Mouse (Mus musculus): Measurements from ENCODE around the gene Selenos. TPM values are rescaled to one million over a fixed set of nuclear protein-coding genes. Genes with fewer than 3 reads are reported as not detected.

Gene Selenos
- polyA plus RNA-seq, 1 experiment from 2014 or later: 133 TPM

DNA sequence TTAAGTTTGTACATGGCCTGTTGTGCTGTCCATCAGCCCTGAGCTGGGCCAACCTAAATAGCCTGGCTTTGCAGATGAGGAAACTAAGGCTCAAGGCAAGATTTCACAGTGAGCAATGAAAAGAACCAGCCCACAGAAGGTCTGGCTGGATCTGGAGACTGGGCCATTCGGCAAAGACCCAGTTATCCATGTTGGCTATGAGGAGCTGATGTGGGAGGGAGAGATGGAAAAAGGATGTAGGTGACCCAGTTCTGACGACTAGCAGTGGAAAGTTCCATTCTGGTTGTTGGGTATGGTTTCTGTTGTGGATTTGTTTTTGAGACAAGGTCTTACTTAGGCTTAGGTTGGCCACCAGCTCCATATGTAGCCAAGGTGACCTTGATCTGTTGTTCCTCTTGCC, 8.6 kb downstream of the Selenos start:
- WGBS: 97% methylated on average over 2 of the region's 2 CpGs
- H3K9ac ChIP-seq: no peak overlapping the region
- H3K4me2 ChIP-seq (replicated peaks): no peak overlapping the region
- H3K27me3 ChIP-seq: no peaks in the 10 kb centered on the region
- no peak overlapping the region for H3K27ac ChIP-seq (replicated peaks)
- peaks cover 89% of the 10 kb centered on the region for H3K36me3 ChIP-seq
- ATAC-seq (ENCODE audit: insufficient number of reproducible peaks, low FRiP score, low TSS enrichment, low read depth): no peak
- H3K9me3 ChIP-seq (replicated peaks): no peaks in the 10 kb centered on the region
- H3K4me3 ChIP-seq (replicated peaks): no peak overlapping the region
- H3K4me1 ChIP-seq: peaks cover 12% of the 10 kb centered on the region; the same call in 1 of the 2 replicates

DNA sequence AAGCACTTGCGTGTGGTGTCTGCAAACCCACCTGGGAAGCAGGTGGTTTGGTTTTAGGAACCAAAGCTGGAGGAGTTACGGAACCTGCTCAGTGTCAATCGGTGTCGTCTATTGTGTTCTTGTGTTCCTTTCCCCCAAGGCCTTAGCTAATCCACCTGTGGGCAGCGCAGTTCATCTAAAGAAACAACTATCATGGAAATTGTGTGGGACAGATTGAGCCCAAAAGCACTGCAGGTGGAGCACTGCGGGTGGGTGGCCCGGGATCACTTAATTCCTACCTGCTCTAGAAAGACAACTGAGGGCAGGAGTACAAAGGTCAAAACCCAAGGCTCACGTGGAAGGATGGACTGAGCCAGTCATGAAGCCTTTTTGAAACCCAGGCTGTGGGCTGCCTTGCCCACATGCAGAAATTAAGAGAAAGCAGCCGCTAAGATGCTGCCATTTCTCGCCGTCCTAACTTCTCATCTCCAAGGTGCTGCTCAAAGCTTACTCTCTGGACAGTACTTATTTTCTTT, 11.3 kb downstream of the Selenos start:
- no peak overlapping the region for H3K27ac ChIP-seq (replicated peaks)
- H3K27me3 ChIP-seq: no peaks in the 10 kb centered on the region
- H3K9me3 ChIP-seq (replicated peaks): no peaks in the 10 kb centered on the region
- H3K4me3 ChIP-seq (replicated peaks): no peak overlapping the region
- no peak overlapping the region for H3K4me2 ChIP-seq (replicated peaks)
- peaks cover 64% of the 10 kb centered on the region for H3K36me3 ChIP-seq
- no peaks in the 10 kb centered on the region; the same call in 1 of the 2 replicates for H3K4me1 ChIP-seq
- 76% methylated on average over 11 of the region's 11 CpGs for WGBS
- ATAC-seq (ENCODE audit: insufficient number of reproducible peaks, low FRiP score, low TSS enrichment, low read depth): no peak
- no peak overlapping the region for H3K9ac ChIP-seq

DNA sequence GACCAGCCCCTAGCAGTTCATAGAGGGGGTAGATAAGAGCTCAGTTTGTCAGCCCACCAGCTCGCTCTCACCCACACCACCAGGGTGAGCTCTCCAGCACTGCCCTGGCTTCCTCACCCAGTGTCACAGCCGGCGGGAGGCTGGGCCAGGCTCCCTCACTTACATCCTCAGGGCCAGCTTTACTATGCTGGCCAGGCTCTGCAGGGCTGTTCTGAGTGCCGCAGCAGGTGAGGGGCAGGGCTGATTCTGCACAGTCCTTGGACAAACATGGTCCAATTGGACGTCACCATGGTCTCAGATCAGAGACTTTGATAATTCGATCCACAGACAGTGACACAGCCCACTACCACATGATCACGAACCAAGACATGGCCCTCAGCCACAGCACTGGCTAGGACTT, 12.1 kb downstream of the Selenos start:
- H3K27me3 ChIP-seq: no peaks in the 10 kb centered on the region
- WGBS: 79% methylated on average over 7 of the region's 7 CpGs
- no peaks in the 10 kb centered on the region for H3K9me3 ChIP-seq (replicated peaks)
- no peak overlapping the region for H3K4me2 ChIP-seq (replicated peaks)
- no peak overlapping the region for H3K9ac ChIP-seq
- ATAC-seq (ENCODE audit: insufficient number of reproducible peaks, low FRiP score, low TSS enrichment, low read depth): no peak
- no peaks in the 10 kb centered on the region; the same call in 1 of the 2 replicates for H3K4me1 ChIP-seq
- no peak overlapping the region for H3K27ac ChIP-seq (replicated peaks)
- peaks cover 57% of the 10 kb centered on the region for H3K36me3 ChIP-seq
- H3K4me3 ChIP-seq (replicated peaks): no peak overlapping the region

DNA sequence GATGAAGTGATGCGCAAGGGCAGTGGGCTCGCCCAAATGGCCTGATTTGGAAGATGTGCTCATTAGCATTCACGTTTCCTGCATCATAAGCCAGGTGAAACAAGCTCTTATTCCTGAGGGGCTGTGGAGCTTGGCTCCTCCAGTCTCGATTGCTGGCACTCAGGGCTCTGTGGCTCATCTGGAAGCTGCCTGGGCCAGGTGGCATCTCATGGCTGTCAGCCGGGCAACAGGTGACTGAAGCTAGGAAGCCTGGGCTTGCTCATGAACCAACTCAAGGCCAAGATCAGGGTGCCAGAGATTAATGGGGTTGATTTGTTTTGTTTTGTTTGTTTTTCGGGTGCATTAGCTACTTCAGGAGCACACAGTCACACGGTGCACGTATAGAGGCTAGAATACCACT, 13.2 kb downstream of the Selenos start:
- 83% methylated on average over 8 of the region's 8 CpGs for whole genome bisulfite sequencing
- Histone ChIP-seq H3K27ac (replicated peaks) (no peak overlapping the region), H3K9me3 (replicated peaks) (no peaks in the 10 kb centered on the region), H3K4me2 (replicated peaks) (no peak overlapping the region), H3K9ac (no peak overlapping the region), H3K4me1 (no peaks in the 10 kb centered on the region; the same call in 1 of the 2 replicates), H3K36me3 (peaks cover 46% of the 10 kb centered on the region), H3K4me3 (replicated peaks) (no peak overlapping the region), H3K27me3 (no peaks in the 10 kb centered on the region)
- no peak for ATAC-seq (ENCODE audit: insufficient number of reproducible peaks, low FRiP score, low TSS enrichment, low read depth)

DNA sequence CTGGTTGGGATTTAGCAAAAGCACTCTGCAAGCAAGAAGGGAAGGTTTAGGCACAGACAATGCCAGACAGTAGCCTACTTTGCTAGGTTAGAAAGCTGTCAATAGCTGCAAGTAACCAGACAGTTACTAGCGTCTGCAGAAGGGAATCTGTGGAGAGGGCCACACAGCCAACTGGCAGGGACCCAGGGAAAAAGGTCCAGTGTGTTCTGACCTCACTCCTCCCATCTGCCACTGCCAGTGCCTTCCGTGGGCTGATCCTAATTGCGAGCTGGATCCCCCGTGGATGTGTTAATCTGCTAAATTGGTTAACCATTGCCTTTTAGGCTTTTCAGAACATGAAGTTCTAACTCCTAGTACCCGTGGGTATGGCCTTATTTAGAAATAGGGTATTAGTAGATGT, 14.7 kb downstream of the Selenos start:
- Histone ChIP-seq H3K9me3 (replicated peaks) (no peaks in the 10 kb centered on the region), H3K27ac (replicated peaks) (no peak overlapping the region), H3K36me3 (peaks cover 31% of the 10 kb centered on the region), H3K4me1 (no peaks in the 10 kb centered on the region; the same call in 1 of the 2 replicates), H3K4me2 (replicated peaks) (no peak overlapping the region), H3K27me3 (no peaks in the 10 kb centered on the region), H3K4me3 (replicated peaks) (no peak overlapping the region), H3K9ac (no peak overlapping the region)
- no peak for ATAC-seq (ENCODE audit: insufficient number of reproducible peaks, low FRiP score, low TSS enrichment, low read depth)
- 72% methylated on average over 5 of the region's 5 CpGs for WGBS

GRCm38 (mm10) chr7:66098803-66099202, 19.4 kb downstream of the Selenos start:
- Histone ChIP-seq H3K9me3 (replicated peaks) (no peaks in the 10 kb centered on the region), H3K36me3 (no peaks in the 10 kb centered on the region), H3K27ac (replicated peaks) (no peak overlapping the region), H3K27me3 (peaks cover 6% of the 10 kb centered on the region; the same call in 1 of the 2 replicates), H3K4me3 (replicated peaks) (no peak overlapping the region), H3K4me1 (no peaks in the 10 kb centered on the region; the same call in 1 of the 2 replicates), H3K4me2 (replicated peaks) (no peak overlapping the region), H3K9ac (no peak overlapping the region)
- no peak for ATAC-seq (ENCODE audit: insufficient number of reproducible peaks, low FRiP score, low TSS enrichment, low read depth)
- 80% methylated on average over 7 of the region's 7 CpGs for WGBS

- no peaks in the 10 kb centered on the region for H3K36me3 ChIP-seq
- H3K4me3 ChIP-seq (replicated peaks): no peak overlapping the region
- no peak overlapping the region for H3K9ac ChIP-seq
- no peak for ATAC-seq (ENCODE audit: insufficient number of reproducible peaks, low FRiP score, low TSS enrichment, low read depth)
- H3K4me1 ChIP-seq: no peaks in the 10 kb centered on the region
- no peaks in the 10 kb centered on the region for H3K9me3 ChIP-seq (replicated peaks)
- H3K27ac ChIP-seq (replicated peaks): no peak overlapping the region
- 5% methylated on average over 4 of the region's 4 CpGs for WGBS
- H3K27me3 ChIP-seq: peaks cover 6% of the 10 kb centered on the region; the same call in 1 of the 2 replicates
- H3K4me2 ChIP-seq (replicated peaks): no peak overlapping the region
Observed at GRCm38 (mm10) chr7:66101866-66102265, 22.4 kb downstream of the Selenos start.

DNA sequence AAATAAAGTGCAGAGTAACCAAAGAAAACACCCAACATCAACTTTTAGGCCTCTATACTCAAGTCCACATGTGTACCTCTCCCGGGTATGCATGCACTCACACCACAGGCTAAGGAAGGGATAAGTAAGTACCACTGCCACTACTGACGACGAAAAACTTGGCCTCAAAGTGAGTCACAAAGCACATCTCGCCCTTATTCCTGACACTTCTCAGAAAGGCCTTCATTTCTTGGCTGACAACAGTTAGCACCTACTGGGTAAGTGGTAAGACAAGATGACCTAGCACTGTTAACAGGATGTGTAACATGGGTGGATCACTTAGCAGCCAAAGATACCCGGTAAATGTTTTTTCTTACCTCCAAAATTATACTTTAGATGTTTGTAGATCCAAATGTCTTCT, 25.1 kb downstream of the Selenos start:
- Histone ChIP-seq H3K4me1 (no peaks in the 10 kb centered on the region), H3K9me3 (replicated peaks) (no peaks in the 10 kb centered on the region), H3K4me2 (replicated peaks) (no peak overlapping the region), H3K27me3 (peaks cover 6% of the 10 kb centered on the region; the same call in 1 of the 2 replicates), H3K4me3 (replicated peaks) (no peak overlapping the region), H3K36me3 (no peaks in the 10 kb centered on the region), H3K27ac (replicated peaks) (no peak overlapping the region), H3K9ac (no peak overlapping the region)
- 87% methylated on average over 5 of the region's 5 CpGs for WGBS
- ATAC-seq (ENCODE audit: insufficient number of reproducible peaks, low FRiP score, low TSS enrichment, low read depth): no peak

GRCm38 (mm10) chr7:66105771-66106170, 26.3 kb downstream of the Selenos start:
- WGBS: 41% methylated on average over 4 of the region's 4 CpGs
- no peak for ATAC-seq (ENCODE audit: insufficient number of reproducible peaks, low FRiP score, low TSS enrichment, low read depth)

GRCm38 (mm10) chr7:66106581-66107056, 27.2 kb downstream of the Selenos start:
- no peak for ATAC-seq (ENCODE audit: insufficient number of reproducible peaks, low FRiP score, low TSS enrichment, low read depth)
- Histone ChIP-seq H3K9ac (no peak overlapping the region), H3K4me2 (replicated peaks) (no peak overlapping the region), H3K27ac (replicated peaks) (no peak overlapping the region), H3K4me1 (peaks cover 11% of the 10 kb centered on the region), H3K9me3 (replicated peaks) (no peaks in the 10 kb centered on the region), H3K4me3 (replicated peaks) (no peak overlapping the region), H3K27me3 (no peaks in the 10 kb centered on the region), H3K36me3 (no peaks in the 10 kb centered on the region)
- 55% methylated on average over 7 of the region's 7 CpGs for WGBS

More at GRCm38 (mm10) chr7:66105771-66106170, 26.3 kb downstream of the Selenos start:
- Histone ChIP-seq H3K36me3 (no peaks in the 10 kb centered on the region), H3K9ac (no peak overlapping the region), H3K9me3 (replicated peaks) (no peaks in the 10 kb centered on the region), H3K4me1 (peaks cover 4% of the 10 kb centered on the region; the same call in 1 of the 2 replicates), H3K27ac (replicated peaks) (no peak overlapping the region), H3K4me2 (replicated peaks) (no peak overlapping the region), H3K4me3 (replicated peaks) (no peak overlapping the region), H3K27me3 (peaks cover 4% of the 10 kb centered on the region; the same call in 1 of the 2 replicates)

DNA sequence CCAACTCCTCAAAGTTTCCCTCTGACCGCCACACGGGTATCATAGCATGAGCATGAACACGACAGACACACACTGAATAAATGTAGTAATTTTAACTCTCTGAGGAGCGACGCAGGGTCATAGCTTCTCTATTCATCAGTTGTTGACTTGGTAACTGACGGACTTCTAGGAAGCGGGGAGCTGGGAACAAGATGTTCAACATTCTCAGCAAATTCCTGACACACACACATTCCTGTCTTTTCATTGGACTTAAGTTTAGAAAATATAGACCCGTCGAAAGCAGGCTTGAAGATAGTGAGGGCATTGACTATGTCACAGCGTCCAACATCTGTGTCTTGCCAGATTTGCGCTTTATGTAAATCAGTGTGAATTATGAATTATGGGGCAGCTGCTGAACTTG, 27.8 kb downstream of the Selenos start:
- Histone ChIP-seq H3K4me2 (replicated peaks) (no peak overlapping the region), H3K27ac (replicated peaks) (no peak overlapping the region), H3K4me1 (peaks cover 11% of the 10 kb centered on the region), H3K9ac (no peak overlapping the region), H3K27me3 (no peaks in the 10 kb centered on the region), H3K36me3 (no peaks in the 10 kb centered on the region), H3K9me3 (replicated peaks) (no peaks in the 10 kb centered on the region), H3K4me3 (replicated peaks) (no peak overlapping the region)
- WGBS: 61% methylated on average over 11 of the region's 11 CpGs
- no peak for ATAC-seq (ENCODE audit: insufficient number of reproducible peaks, low FRiP score, low TSS enrichment, low read depth)

DNA sequence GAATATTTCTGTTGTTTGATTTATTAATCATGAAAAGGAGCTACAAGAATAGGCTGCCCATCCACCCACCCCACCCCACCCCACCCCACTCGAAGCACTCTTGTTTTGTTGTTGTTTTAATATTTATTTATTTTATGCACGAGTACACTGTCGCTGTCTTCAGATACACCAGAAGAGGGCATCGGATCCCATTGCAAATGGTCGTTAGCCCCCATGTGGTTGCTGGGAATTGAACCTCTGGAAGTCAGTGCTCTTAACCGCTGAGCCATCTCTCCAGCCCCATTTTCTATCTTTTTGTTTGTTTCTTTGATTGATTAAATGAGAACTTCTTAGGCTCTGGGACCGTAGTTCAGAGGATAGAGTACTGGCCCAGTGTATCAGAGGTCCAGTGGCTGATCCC, 28.5 kb downstream of the Selenos start:
- H3K4me1 ChIP-seq: peaks cover 11% of the 10 kb centered on the region
- no peaks in the 10 kb centered on the region for H3K36me3 ChIP-seq
- no peak overlapping the region for H3K27ac ChIP-seq (replicated peaks)
- no peak for ATAC-seq (ENCODE audit: insufficient number of reproducible peaks, low FRiP score, low TSS enrichment, low read depth)
- no peak overlapping the region for H3K4me3 ChIP-seq (replicated peaks)
- no peak overlapping the region for H3K4me2 ChIP-seq (replicated peaks)
- H3K27me3 ChIP-seq: no peaks in the 10 kb centered on the region
- no peaks in the 10 kb centered on the region for H3K9me3 ChIP-seq (replicated peaks)
- no peak overlapping the region for H3K9ac ChIP-seq
- WGBS: 10% methylated on average over 7 of the region's 7 CpGs

All from embryonic facial prominence, embryonic 15.5 days (tissue).